Mouse (Mus musculus): Measurements from ENCODE around the gene Dnajc30.

- no peak for TF ChIP-seq CTCF (IDR thresholded peaks at IDR 0.05; ENCODE audit: insufficient read depth, low read depth, low read length)
- TF ChIP-seq POLR2A (IDR thresholded peaks at IDR 0.05; ENCODE audit: insufficient read depth, low read depth, low read length): no peak
These were observed 42.8 kb downstream of the Dnajc30 start for GRCm38 (mm10) chr5:135106758-135107256.

Measured in olfactory bulb, adult 2 months (tissue).